Mouse (Mus musculus): ENCODE results near the gene 1810049J17Rik. TPM values are rescaled to one million over a fixed set of nuclear protein-coding genes. Genes with fewer than 3 reads are reported as not detected.

1810049J17Rik gene
- total RNA-seq, 2 experiments from 2014 or later: 0.91 TPM; not detected in 1

GRCm38 (mm10) chr15:12310676-12311075 lies 11.0 kb downstream of the 1810049J17Rik start:
- no peak for DNase-seq

GRCm38 (mm10) chr15:12308539-12308938 lies 13.2 kb downstream of the 1810049J17Rik start:
- DNase-seq: no peak

GRCm38 (mm10) chr15:12307114-12307513 lies 14.6 kb downstream of the 1810049J17Rik start:
- DNase-seq: no peak

GRCm38 (mm10) chr15:12306188-12307071 lies 15.3 kb downstream of the 1810049J17Rik start:
- DNase-seq: peak; percentile 16

GRCm38 (mm10) chr15:12301771-12302170 lies 19.9 kb downstream of the 1810049J17Rik start:
- no peak for DNase-seq

GRCm38 (mm10) chr15:12298231-12298737 lies 23.4 kb downstream of the 1810049J17Rik start:
- DNase-seq: no peak

- DNase-seq: no peak
These were observed 25.5 kb downstream of the 1810049J17Rik start for GRCm38 (mm10) chr15:12296228-12296627.

- no peak for DNase-seq
These were observed 29.9 kb downstream of the 1810049J17Rik start for GRCm38 (mm10) chr15:12291757-12292156.

- DNase-seq: no peak
These were observed 31.4 kb downstream of the 1810049J17Rik start for GRCm38 (mm10) chr15:12290330-12290729.

- DNase-seq: no peak
These were observed 36.2 kb downstream of the 1810049J17Rik start for GRCm38 (mm10) chr15:12285535-12285809.

GRCm38 (mm10) chr15:12284794-12285534 lies 36.7 kb downstream of the 1810049J17Rik start:
- peak; percentile 12 for DNase-seq

- no peak for DNase-seq
These were observed 41.9 kb downstream of the 1810049J17Rik start for GRCm38 (mm10) chr15:12279816-12280215.

GRCm38 (mm10) chr15:12275091-12275623 lies 46.5 kb downstream of the 1810049J17Rik start:
- no peak for DNase-seq

GRCm38 (mm10) chr15:12274053-12274769 lies 47.5 kb downstream of the 1810049J17Rik start:
- DNase-seq: no peak

- DNase-seq: no peak
These were observed 48.2 kb downstream of the 1810049J17Rik start for GRCm38 (mm10) chr15:12273325-12274052.

Other genes starting within 250 kb of the 1810049J17Rik start
- 10 to 100 TPM; 46.0 to 61.1 TPM for gene Zfr, start 204.1 kb downstream of the 1810049J17Rik start, total RNA-seq (2021)
- 1 to 10 TPM; 3.1 to 4.7 TPM for gene Mtmr12, start 116.9 kb downstream of the 1810049J17Rik start, total RNA-seq (2021)
- 10 to 100 TPM; 65.3 to 70.8 TPM for gene Golph3, start 449 bp downstream of the 1810049J17Rik start, total RNA-seq (2021)

All from gastrocnemius, postnatal 25 days (tissue).